Mouse (Mus musculus) ES-Bruce4 (cell line): ENCODE measurements around the gene Il27. TPM values are rescaled to one million over a fixed set of nuclear protein-coding genes. Genes with fewer than 3 reads are reported as not detected.

Source experiments
- H3K27ac ChIP-seq: 2 replicates; pipeline ENCODE4 v1.5.1; 2012; ENCODE audit warnings: low read length, inconsistent platforms; ENCODE audit not compliant: insufficient read depth
- H3K27me3 ChIP-seq: 2 replicates; pipeline ENCODE4 v1.6.1; 2012; ENCODE audit warnings: mild to moderate bottlenecking, low read length, inconsistent platforms; ENCODE audit not compliant: control insufficient read depth, poor library complexity, insufficient read depth, severe bottlenecking
- H3K36me3 ChIP-seq: 2 replicates; pipeline ENCODE4 v1.6.1; 2012; ENCODE audit warnings: inconsistent platforms, mild to moderate bottlenecking, low read length, moderate library complexity; ENCODE audit not compliant: control insufficient read depth, poor library complexity, insufficient read depth, severe bottlenecking
- H3K4me1 ChIP-seq: one replicate; pipeline ENCODE4 v1.8.1; 2011; ENCODE audit warnings: low read length; ENCODE audit not compliant: control insufficient read depth, insufficient read depth
- H3K4me3 ChIP-seq: 2 replicates; pipeline ENCODE4 v1.5.1; 2011; ENCODE audit warnings: low read depth, mild to moderate bottlenecking, low read length
- H3K9ac ChIP-seq: 2 replicates; pipeline ENCODE4 v1.6.1; 2012; ENCODE audit warnings: low read depth, mild to moderate bottlenecking, inconsistent platforms; ENCODE audit not compliant: poor library complexity, severe bottlenecking
- H3K9me3 ChIP-seq: replicated peaks from 2 replicates; pipeline ENCODE4 v1.6.1; 2012; ENCODE audit warnings: mild to moderate bottlenecking, low read length, inconsistent platforms; ENCODE audit not compliant: control insufficient read depth, poor library complexity, insufficient read depth, severe bottlenecking
- CTCF ChIP-seq: IDR thresholded peaks from one replicate; pipeline ENCODE4 v1.8.1; 2011; ENCODE audit warnings: low read depth, low read length
- EP300 ChIP-seq: IDR thresholded peaks from 2 replicates; pipeline ENCODE4 v1.6.1; 2011; ENCODE audit warnings: low read depth, low read length; ENCODE audit not compliant: insufficient read depth
- POLR2A ChIP-seq: IDR thresholded peaks from one replicate; pipeline ENCODE4 v1.8.1; 2011; ENCODE audit warnings: low read length; ENCODE audit not compliant: insufficient read depth
- polyA plus RNA-seq: library from polyadenylated mRNA; stranded (reverse); fragments of >200 nt; gene quantifications from 2 replicates; pipeline ENCODE4 v1.2.4, GENCODE M21; 2011; ENCODE audit warnings: low read depth; ENCODE audit not compliant: missing spikeins, insufficient read depth, insufficient read length

Gene Il27
- polyA plus RNA-seq, 1 experiment, result not detected

DNA sequence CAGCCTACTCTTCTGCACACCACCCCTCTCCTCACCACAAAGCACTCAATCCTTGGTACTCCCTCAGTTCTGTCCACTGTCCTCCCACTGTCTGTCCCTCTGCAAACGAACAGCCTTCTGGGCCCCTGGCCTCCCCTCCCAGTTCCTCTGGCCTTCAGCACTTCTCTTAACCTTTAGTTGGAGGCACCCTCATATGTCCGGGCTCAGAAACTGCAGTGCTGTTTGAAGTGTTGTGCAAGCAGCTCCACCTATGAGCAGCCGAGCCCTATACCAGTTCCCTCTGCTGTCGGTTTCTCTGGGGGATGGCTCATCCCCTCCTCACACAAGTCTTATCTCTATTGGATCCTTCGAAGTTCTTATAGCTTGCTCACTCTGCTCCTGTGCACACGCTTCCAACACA lies 1.7 kb upstream of the Il27 start:
- H3K27ac ChIP-seq, result no peak overlapping the region
- TF ChIP-seq CTCF (no peak), POLR2A (no peak), EP300 (no peak)
- no peak overlapping the region for H3K9ac ChIP-seq
- no peaks in the 10 kb centered on the region for H3K36me3 ChIP-seq
- H3K9me3 ChIP-seq, result no peaks in the 10 kb centered on the region
- no peak overlapping the region for H3K4me3 ChIP-seq
- H3K4me1 ChIP-seq, result no peaks in the 10 kb centered on the region
- no peaks in the 10 kb centered on the region for H3K27me3 ChIP-seq

DNA sequence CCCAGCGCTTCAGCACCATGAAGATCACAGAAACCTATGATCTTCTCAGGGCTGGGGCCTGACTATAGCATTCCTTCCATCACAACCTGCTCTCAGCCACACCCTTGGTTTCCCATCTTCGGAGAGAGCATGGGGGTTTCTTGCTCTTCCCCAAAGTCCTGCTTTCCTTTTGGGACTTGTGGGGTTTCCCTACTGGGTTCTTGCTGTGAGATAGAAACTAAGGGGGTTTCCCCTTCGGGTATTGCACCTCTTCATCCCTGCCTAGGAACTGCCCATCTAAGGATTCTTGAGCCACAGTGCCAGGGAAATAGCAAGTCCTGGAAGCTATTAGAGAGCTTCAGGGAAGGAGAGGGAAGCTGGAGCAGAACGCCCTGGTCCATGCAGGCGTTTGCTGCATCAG lies 1.1 kb upstream of the Il27 start:
- no peaks in the 10 kb centered on the region for H3K36me3 ChIP-seq

DNA sequence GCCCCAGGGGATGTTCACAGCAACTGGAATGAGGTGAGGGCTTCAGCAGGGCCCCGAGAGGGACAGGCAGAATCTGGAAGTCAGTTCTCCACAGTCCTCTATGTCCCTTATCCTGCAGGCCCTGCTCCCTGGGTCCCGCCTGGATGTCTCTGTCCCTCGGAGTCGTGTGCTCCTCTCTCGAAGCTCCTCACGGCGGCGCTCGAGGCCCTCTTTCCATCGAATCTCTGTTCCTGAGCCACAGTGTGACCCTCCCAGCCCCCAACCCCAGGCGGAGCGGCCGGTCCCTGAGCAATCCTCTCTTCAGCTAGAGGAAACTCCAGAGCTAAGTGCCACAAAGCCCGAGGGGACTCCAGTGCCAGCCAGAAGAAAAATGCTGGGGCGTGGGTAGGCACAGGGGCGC lies 7.0 kb downstream of the Il27 start:
- TF ChIP-seq CTCF, result peak; percentile 81
- TF ChIP-seq POLR2A, result no peak
- H3K36me3 ChIP-seq, result no peaks in the 10 kb centered on the region
- peak overlapping the region; percentile 31 for H3K9ac ChIP-seq
- peak overlapping the region; percentile 29 for H3K4me3 ChIP-seq
- H3K9me3 ChIP-seq, result no peaks in the 10 kb centered on the region
- H3K4me1 ChIP-seq, result peaks cover 1% of the 10 kb centered on the region
- H3K27me3 ChIP-seq, result no peaks in the 10 kb centered on the region
- H3K27ac ChIP-seq, result no peak overlapping the region

More for the DNA sequence above, 1.1 kb upstream of the Il27 start:
- TF ChIP-seq EP300 (no peak), POLR2A (no peak), CTCF (no peak)
- no peak overlapping the region for H3K27ac ChIP-seq
- no peak overlapping the region for H3K4me3 ChIP-seq
- no peaks in the 10 kb centered on the region for H3K4me1 ChIP-seq
- H3K27me3 ChIP-seq, result no peaks in the 10 kb centered on the region
- H3K9ac ChIP-seq, result no peak overlapping the region
- H3K9me3 ChIP-seq, result no peaks in the 10 kb centered on the region

GRCm38 (mm10) chr7:126586839-126587238 lies 7.9 kb downstream of the Il27 start:
- no peak overlapping the region for H3K27ac ChIP-seq
- peaks cover 1% of the 10 kb centered on the region for H3K4me1 ChIP-seq
- no peaks in the 10 kb centered on the region for H3K36me3 ChIP-seq
- no peak overlapping the region for H3K9ac ChIP-seq
- H3K4me3 ChIP-seq, result no peak overlapping the region
- no peak for TF ChIP-seq POLR2A
- no peak for TF ChIP-seq CTCF
- no peaks in the 10 kb centered on the region for H3K9me3 ChIP-seq
- no peaks in the 10 kb centered on the region for H3K27me3 ChIP-seq

GRCm38 (mm10) chr7:126585717-126586116 lies 9.0 kb downstream of the Il27 start, which contains the start of gene Cln3:
Gene Cln3 (minus strand): TSS chr7:126585817.
- TF ChIP-seq EP300 (no peak), POLR2A (no peak), CTCF (no peak)
- Histone ChIP-seq H3K4me1 (peaks cover 1% of the 10 kb centered on the region), H3K4me3 (no peak within 1 kb of the TSS), H3K27me3 (no peaks in the 10 kb centered on the region), H3K27ac (no peak within 1 kb of the TSS), H3K9ac (peak within 1 kb of the TSS; percentile 87; the same call in 1 of the 2 replicates), H3K36me3 (no peaks in the 10 kb centered on the region), H3K9me3 (no peaks in the 10 kb centered on the region)

DNA sequence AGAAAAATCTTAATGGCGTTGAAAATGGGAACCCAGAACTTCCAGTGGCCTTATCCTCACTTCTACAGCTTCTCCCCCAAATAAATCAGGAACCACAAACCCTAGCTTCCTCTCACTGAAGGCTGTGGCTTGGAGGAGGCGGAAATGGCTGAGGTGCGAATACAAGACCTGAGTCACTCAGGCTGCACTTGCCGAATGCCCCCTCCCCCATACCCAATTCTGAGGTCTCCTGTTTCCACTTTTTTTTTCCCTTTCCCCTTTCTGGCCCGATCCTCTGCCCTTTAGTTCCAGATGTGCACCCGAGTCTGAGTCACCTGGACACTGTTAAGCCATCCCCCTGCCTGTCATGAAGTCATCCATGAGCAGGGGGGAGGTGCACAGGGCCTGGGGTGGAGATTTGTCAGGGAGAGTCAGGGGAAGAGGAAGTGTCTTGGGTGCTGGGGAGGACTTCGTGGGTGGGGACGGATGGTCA lies 10.2 kb downstream of the Il27 start, which contains the start of gene Apobr:
TSS of gene Apobr (plus strand) at position 437 of the 472 bp plus-strand sequence.
- no peaks in the 10 kb centered on the region; the same call in 1 of the 2 replicates for H3K36me3 ChIP-seq
- peak within 1 kb of the TSS; percentile 87 for H3K4me3 ChIP-seq
- peaks cover 1% of the 10 kb centered on the region for H3K4me1 ChIP-seq
- TF ChIP-seq POLR2A (no peak), CTCF (no peak)
- peak within 1 kb of the TSS; percentile 87 for H3K9ac ChIP-seq
- peak within 1 kb of the TSS; percentile 71 for H3K27ac ChIP-seq
- H3K27me3 ChIP-seq, result no peaks in the 10 kb centered on the region
- no peaks in the 10 kb centered on the region for H3K9me3 ChIP-seq
